Mouse (Mus musculus) liver (tissue): ENCODE measurements around the gene Epb41l5.

ENCODE experiments used
- DNase-seq: peaks from one replicate; pipeline ENCODE4 v3.0.0-alpha.2; 2020; ENCODE audit warnings: mixed read lengths

The Epb41l5 gene

DNA sequence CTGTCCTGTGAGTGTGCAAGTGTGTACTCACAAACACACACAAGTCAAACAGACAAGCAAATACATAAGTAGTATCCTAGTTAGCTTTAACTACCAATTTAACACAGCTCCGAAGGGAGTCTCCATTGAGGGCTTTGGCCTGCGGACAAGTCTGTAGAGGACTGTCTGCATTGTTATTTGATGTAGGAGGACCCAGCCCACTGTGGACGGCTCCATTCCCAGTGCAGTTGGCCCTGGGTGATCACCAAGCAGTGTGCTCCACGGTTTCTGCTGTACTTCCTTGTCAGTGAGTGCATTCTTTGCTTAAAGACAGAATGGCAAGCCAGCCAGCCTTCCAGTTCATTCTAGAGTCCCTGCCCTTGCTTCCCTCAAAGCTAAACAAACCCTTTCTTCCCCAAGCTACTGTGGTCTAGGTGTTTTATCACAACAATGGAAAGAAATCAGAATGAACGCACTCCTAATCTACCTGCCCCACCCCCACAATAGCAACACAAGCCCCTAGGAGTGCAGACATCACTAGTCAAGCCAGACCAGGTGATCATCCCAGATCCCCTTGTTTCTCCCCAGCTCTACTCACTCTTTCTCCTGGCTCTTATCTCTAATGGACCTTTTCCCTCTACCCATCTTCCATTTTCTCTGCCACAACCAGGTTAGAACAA, 151.3 kb downstream of the Epb41l5 start:
- no peak for DNase-seq

DNA sequence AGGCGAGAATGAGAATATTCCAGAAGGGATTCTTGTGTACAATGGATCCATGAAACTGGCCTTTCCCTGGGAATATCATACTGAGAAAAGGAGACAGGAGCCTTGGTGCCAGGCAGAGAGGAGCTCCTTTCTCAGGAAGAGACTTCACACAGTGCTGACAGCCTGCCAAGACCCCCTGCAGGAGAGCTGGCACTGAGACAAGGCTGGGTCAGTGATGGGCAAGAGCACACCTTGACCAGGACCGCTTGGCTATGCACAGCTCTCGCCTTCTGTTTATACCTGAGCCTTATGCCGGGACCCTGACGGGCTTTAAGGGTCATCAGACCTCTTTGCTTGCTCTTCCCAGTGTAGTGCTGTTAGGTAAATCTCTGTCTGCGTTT, 153.4 kb downstream of the Epb41l5 start:
- DNase-seq = no peak
